Mouse (Mus musculus) lung, adult 2 months (tissue): ENCODE data around the gene Cspg4.

Experiments used
- CTCF ChIP-seq: fragments of 200-500 bp; IDR thresholded peaks from 2 replicates; pipeline ENCODE4 v1.5.1; 2011; ENCODE audit warnings: mild to moderate bottlenecking, low read length, control low read depth; ENCODE audit not compliant: insufficient read depth
- POLR2A ChIP-seq: fragments of 200-500 bp; IDR thresholded peaks from 2 replicates; pipeline ENCODE4 v1.6.1; 2011; ENCODE audit warnings: low read depth, mild to moderate bottlenecking, control low read depth, low read length, borderline replicate concordance; ENCODE audit errors: extremely low read depth

- TF ChIP-seq POLR2A (no peak), CTCF (no peak)
Observed at GRCm38 (mm10) chr9:56869552-56869951, 4.7 kb downstream of the Cspg4 start.
